Mouse (Mus musculus): ENCODE measurements at regions not wholly inside any gene's neighbourhood (a gene's known extent, or its start where the extent isn't known, plus 50 kb on each side); places are given as distances from the start of the nearest gene placed in this dataset.

DNA sequence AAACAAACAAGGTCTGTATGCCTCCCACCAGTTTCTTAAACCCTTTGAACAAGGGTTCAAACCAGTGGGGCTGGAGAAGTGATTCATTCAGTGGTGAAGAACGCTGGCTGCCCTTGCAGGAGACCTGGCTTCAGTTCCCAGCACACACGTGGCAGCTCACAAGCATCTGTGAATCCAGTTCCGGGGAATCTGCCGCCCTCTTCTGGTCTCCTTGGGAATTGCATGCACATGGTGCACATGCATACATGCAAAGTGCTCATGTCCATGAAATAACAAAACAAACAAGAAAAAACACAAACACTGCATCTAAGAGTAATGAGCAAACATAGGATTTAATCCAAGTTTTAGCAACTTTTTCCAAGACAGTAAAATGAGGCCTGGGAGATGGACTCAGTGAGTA is 108.5 kb upstream of the Ubl3 start:
- no peak for TF ChIP-seq CTCF (IDR thresholded peaks at IDR 0.05; ENCODE audit: borderline replicate concordance, insufficient read depth, low read length)
- no peak for TF ChIP-seq POLR2A (IDR thresholded peaks at IDR 0.05; ENCODE audit: low read depth, low read length)

Measured in embryonic fibroblast, embryonic 13.5 days (primary cell).